Mouse (Mus musculus): Measurements from ENCODE around the gene Cpm.

DNA sequence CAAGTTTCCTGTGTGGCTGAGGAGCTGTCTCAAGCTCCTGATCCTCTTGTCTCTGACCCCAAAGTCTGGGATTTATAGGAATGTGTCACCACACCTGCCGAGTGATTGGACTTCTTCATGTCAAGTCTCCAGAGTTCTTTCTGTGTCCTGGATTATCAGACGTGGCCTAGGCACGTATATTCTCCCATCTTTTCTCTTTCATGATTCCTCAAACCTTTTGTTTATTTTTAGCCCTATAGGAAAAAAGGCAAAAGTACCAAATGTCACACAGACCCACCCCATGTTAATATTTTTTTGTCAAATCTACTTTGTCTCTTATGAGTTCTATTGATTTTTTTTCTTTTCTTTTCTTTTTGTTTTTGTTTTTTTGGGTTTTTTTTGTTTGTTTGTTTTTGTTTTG, 19.3 kb downstream of the Cpm start:
- TF ChIP-seq CTCF (IDR thresholded peaks at IDR 0.05; ENCODE audit: extremely low read depth, insufficient read depth, low read length) = no peak
- TF ChIP-seq POLR2A (IDR thresholded peaks at IDR 0.05; ENCODE audit: extremely low read depth, insufficient read depth, low read length) = no peak
